Mouse (Mus musculus) liver, adult 2 months (tissue): ENCODE results near the gene Sgk2.

Experiments used
- CTCF ChIP-seq: fragments of 200-500 bp; IDR thresholded peaks from 2 replicates; pipeline ENCODE4 v1.5.1; 2011; ENCODE audit warnings: low read depth, low read length, control low read depth
- POLR2A ChIP-seq: fragments of 200-500 bp; IDR thresholded peaks from 2 replicates; pipeline ENCODE4 v1.6.1; 2011; ENCODE audit warnings: low read length, control low read depth; ENCODE audit not compliant: insufficient read depth; ENCODE audit errors: extremely low read depth

DNA sequence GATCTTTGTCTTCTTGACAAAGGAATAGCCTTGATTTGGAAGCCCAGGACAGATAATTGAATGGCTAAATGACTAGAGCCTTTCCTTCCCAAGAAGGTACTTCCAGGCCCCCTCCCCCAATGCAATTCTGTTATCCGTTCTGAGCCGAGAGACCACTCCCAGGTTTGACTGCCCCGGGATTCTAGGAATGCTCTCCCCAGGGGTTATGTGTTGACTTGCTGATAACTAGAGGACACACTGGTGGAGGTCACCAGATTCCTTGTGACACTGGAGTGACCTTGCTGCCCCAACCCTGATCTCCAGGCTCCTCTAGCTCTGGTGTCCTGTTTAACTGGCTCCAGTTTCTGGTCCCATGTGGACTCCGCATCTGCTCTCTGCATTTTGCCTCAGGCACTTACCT, 65.0 kb downstream of the Sgk2 start:
- TF ChIP-seq CTCF (no peak), POLR2A (no peak)
